Mouse (Mus musculus): ENCODE measurements around the gene Olfr1151.

Olfr1151 gene

DNA sequence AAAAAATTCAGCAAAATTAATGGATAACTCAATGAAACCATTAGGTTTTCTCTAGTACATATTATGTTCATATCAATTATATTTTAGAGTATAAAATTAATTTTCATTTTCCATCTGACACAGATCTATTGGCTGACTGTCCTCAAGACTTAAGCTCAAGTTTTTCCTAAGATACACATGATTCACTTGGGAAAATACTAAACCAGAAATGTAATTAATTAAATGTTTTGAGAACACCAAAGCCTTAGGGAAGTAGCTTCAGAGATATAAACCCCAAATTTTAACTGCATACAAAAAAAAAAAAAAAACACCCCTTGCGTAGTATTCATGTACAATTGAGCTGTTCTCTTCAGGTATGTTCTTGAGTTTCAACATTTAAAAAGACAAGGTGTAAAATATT lies at the start of gene Olfr1151:
Gene Olfr1151, plus strand, starts transcription at position 301 of the 400 bp plus-strand sequence.
- no peak for DNase-seq

DNA sequence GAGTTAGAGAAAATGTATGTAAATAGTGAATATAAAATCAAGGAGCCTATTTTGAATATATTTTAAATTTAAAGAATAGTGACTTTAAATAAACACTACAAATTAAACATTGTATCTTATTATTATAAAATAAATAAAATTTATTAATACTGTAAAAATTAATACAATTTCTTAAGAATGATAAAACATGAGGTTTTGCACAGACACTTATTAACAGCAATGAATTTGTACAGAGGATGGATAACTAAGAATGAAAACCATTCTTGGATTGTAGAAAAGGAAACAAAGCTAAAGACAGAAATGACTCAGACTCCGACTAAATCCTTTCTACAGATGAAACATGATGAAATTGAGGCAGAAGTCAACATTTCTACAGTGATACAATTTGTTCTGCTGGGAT lies 46.1 kb upstream of the Olfr1151 start, which contains the start of gene Olfr1145:
Gene Olfr1145, plus strand, starts transcription at position 301 of the 400 bp plus-strand sequence.
- no peak for DNase-seq

DNA sequence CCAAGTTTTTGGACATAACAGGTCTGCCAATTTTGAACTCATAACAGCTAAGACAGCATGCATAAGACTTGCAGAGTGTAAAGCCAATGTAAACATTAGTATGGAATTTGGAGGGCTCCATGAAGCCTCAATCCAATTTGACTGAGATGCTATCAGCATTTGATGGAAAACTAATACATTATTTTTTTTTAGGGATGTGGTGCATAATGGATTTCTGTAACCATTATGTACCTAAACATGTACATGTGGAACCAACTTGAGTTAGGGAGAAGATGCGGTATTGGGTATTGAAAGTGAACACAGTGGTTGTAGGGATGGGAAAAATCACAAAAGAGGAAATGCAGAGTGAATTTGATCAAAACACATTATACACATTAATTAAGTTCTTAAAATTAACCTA lies 25.4 kb upstream of the Olfr1151 start, which contains the start of gene Olfr1148:
Gene Olfr1148, plus strand, starts transcription at position 301 of the 400 bp plus-strand sequence.
- no peak for DNase-seq

DNA sequence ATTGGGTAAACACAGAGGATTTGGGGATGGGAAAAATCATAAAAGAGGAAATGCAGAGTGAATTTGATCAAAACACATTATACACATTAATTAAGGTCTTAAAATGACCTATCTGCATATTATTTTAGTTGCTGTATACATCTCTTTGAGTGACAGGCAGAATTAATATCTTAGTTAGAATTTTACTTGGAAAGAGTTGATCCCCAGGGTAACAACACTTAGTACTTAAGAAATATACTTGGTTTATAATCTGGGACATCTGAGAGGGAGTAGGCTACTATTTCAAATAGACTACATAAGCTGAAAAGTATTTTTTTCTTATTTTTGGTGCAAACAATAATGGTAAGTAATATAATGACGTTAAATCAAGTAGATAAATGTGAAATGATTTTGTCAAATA lies 12.0 kb upstream of the Olfr1151 start, which contains the start of gene Olfr1150-ps1:
Gene Olfr1150-ps1, plus strand, starts transcription at position 301 of the 400 bp plus-strand sequence.
- no peak for DNase-seq

DNA sequence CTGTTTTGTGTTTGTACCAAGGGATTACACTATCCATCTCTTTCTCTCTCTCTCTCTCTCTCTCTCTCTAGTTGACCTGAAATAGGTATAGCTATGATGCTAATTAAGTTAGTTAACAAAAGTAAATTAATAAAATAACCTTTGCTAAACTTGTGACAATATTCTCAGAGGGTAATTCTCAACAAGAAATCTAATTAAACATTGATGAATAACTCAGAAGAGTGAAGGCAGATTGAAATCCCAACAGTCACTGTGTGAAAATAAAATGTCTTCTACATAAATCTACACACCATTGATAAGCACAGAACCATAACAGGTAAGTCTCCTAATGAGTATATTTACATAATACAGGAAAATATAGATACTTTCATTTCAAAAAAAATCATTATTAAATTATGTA lies 10.5 kb downstream of the Olfr1151 start, which contains the start of gene Olfr1152:
Gene Olfr1152, plus strand, starts transcription at position 301 of the 400 bp plus-strand sequence.
- no peak for DNase-seq

DNA sequence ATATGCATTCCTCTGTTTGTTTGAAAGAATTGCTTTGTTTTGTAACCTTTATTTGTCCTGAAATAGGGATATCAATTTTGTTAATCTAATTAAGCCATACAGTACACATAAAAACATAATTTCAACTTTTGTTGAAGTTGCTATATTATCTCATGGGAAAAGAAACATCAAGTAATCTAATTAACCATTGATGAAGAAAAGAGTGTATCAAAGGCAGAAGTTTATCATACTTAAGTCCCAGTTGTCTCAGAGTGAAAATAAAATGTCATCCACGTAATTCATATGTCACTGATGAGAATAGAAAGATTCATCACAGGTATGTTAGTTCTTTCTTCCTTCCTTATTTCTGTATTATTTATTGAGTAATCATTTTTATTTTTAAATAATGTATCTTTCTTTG lies 39.0 kb downstream of the Olfr1151 start, which contains the start of gene Olfr1153:
Gene Olfr1153, plus strand, starts transcription at position 301 of the 400 bp plus-strand sequence.
- no peak for DNase-seq

DNA sequence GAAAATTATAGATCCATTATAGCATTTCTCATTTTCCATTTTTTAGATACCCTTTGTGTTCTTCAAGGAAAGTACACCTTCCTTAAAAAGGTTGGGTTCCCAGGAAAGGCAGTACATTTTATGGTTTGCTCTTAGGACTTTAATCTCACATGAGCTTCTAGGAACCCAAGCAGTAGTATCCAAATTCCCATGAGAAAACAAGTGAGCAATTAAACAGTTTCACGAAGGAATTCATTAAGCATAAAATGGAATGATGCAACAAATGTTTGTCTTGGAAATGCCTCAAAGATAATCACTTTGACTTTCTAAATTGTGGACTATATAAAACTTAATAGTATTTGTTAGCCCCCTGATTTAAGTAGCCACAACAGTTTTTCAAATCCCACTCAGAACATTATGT lies 49.4 kb downstream of the Olfr1151 start, which contains the start of gene Olfr1154:
Gene Olfr1154, minus strand, starts transcription at position 101 of the 400 bp plus-strand sequence.
- no peak for DNase-seq

All from kidney, postnatal 25 days (tissue).